In the genomic region with DNA sequence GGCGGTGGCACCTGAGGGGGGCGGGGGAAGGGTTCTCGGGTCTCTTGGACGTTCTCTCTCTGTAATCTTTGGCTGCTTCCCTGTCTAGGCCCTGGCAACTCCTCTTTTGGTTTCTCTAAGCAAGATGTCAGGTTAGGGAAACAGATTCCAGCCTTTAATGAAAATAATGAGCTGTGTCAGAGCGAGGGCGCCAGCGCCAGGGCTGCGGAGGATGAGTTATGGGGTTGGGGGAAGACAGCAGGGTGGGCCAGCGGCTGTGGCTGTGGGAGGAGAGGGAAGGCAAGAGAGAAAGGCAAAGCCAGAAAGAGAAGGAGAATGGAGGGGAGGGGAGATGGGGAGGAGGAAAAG, we compare ENCODE assay signal across 8 mouse cellular contexts.
DNase-seq lines count a peak whose midpoint lies in the region; ATAC-seq lines count a peak whose summit lies in the region.

No protein-coding gene starts in this region.

- intact Hi-C loops in heart, postnatal 36 days (cut with DNase I), result no loop called here

- peak overlapping the region; percentile 50 for H3K4me3 ChIP-seq in heart, embryonic 10.5 days
- no peak overlapping the region for H3K4me3 ChIP-seq in forebrain, embryonic 15.5 days

- 0 out of 2 replicates have a peak, but pooled peaks have one; percentile 36 for ATAC-seq in forebrain, embryonic 15.5 days (replicated peaks)

- peaks cover 58% of the 10 kb centered on the region for H3K27me3 ChIP-seq in heart, embryonic 10.5 days (ENCODE audit: insufficient read depth, poor library complexity, severe bottlenecking)
- H3K27me3 ChIP-seq in forebrain, embryonic 15.5 days, result no peaks in the 10 kb centered on the region

- no peak for DNase-seq in heart, embryonic 10.5 days (ENCODE audit: low spot score)
- no peak for DNase-seq in heart, postnatal 36 days
- DNase-seq in kidney, postnatal 4 days, result peak; percentile 78 to 86
- peak; percentile 60 for DNase-seq in mesoderm, embryonic 11.5 days (ENCODE audit: low read depth, low spot score)
- no peak for DNase-seq in right cerebral cortex, postnatal 14 days
- DNase-seq in gastrocnemius, adult 18-20 months (ENCODE audit: low spot score), result no peak
- DNase-seq in adrenal gland, postnatal 25 days, result no peak

- 0 out of 2 replicates have a peak overlapping the region, but pooled peaks have one; percentile 6 for H3K4me2 ChIP-seq in forebrain, embryonic 15.5 days (replicated peaks)

- no peaks in the 10 kb centered on the region for H3K36me3 ChIP-seq in heart, embryonic 10.5 days
- H3K36me3 ChIP-seq in forebrain, embryonic 15.5 days, result no peaks in the 10 kb centered on the region

- 27% methylated on average over 9 of the region's 9 CpGs for WGBS in heart, embryonic 10.5 days
- 20% methylated on average over 9 of the region's 9 CpGs for WGBS in forebrain, embryonic 15.5 days

- 0 out of 2 replicates have a peak overlapping the region, but pooled peaks have one; percentile 8 for H3K9ac ChIP-seq in forebrain, embryonic 15.5 days (replicated peaks)

- peak overlapping the region; percentile 67 for H3K27ac ChIP-seq in heart, embryonic 10.5 days
- H3K27ac ChIP-seq in forebrain, embryonic 15.5 days (replicated peaks), result peak overlapping the region; percentile 52; the same call in 1 of the 2 replicates

- peaks cover 43% of the 10 kb centered on the region for H3K4me1 ChIP-seq in heart, embryonic 10.5 days
- peaks cover 32% of the 10 kb centered on the region for H3K4me1 ChIP-seq in forebrain, embryonic 15.5 days

- no peaks in the 10 kb centered on the region for H3K9me3 ChIP-seq in heart, embryonic 10.5 days
- no peaks in the 10 kb centered on the region for H3K9me3 ChIP-seq in forebrain, embryonic 15.5 days

Comparison
In these comparisons a context has a peak if more than half of its experiments do, and no peak if none do; other contexts are left out.
1. DNase-seq: peak in kidney, postnatal 4 days (2 of 2) and mesoderm, embryonic 11.5 days (single experiment); none in heart, embryonic 10.5 days (single experiment), heart, postnatal 36 days (0 of 2), right cerebral cortex, postnatal 14 days (single experiment), gastrocnemius, adult 18-20 months (single experiment) and adrenal gland, postnatal 25 days (single experiment).